Mouse (Mus musculus): ENCODE measurements around the gene Abcc2.

GRCm38 (mm10) chr19:43797216-43797615 lies 15.2 kb downstream of the Abcc2 start:
- TF ChIP-seq CTCF (IDR thresholded peaks at IDR 0.05; ENCODE audit: low read depth, low read length) (no peak), POLR2A (IDR thresholded peaks at IDR 0.05; ENCODE audit: extremely low read depth, insufficient read depth, low read length) (no peak)

Measured in liver, adult 2 months (tissue).